Mouse (Mus musculus) ES-E14 (cell line): ENCODE data around the gene Dnaja3. TPM values are rescaled to one million over a fixed set of nuclear protein-coding genes. Genes with fewer than 3 reads are reported as not detected.
A peak's percentile ranks its signal among the peaks of the same experiment; 100 is the strongest.

Source experiments
- DNase-seq: peaks from one replicate; pipeline ENCODE4 v3.0.0-alpha.2; 2013; ENCODE audit warnings: low read depth, low spot score
- H3K27ac ChIP-seq: 2 replicates; pipeline ENCODE4 v1.5.1; 2012; ENCODE audit warnings: low read depth, mild to moderate bottlenecking, low read length, moderate library complexity, mixed read lengths; ENCODE audit not compliant: poor library complexity, insufficient read depth, severe bottlenecking
- H3K36me3 ChIP-seq: 2 replicates; pipeline ENCODE4 v1.6.1; 2012; ENCODE audit warnings: mild to moderate bottlenecking, low read length, moderate library complexity, mixed read lengths; ENCODE audit not compliant: control insufficient read depth, poor library complexity, insufficient read depth, severe bottlenecking
- H3K4me1 ChIP-seq, 2 experiments: fragments of 150-350 bp in 1 of 2; sonication (generic) in 1 of 2; 2 replicates each; pipeline ENCODE4 v1.6.1; 2012; ENCODE audit warnings: low read length in 2 of 2, mild to moderate bottlenecking in 1 of 2, mixed read lengths in 1 of 2; ENCODE audit not compliant: control insufficient read depth in 2 of 2, insufficient read depth in 2 of 2, poor library complexity in 1 of 2
- H3K4me3 ChIP-seq, 2 experiments: fragments of 150-350 bp in 1 of 2; sonication (generic) in 1 of 2; 2 replicates each; pipeline ENCODE4 v1.5.1; 2012; ENCODE audit warnings: low read length in 2 of 2, low read depth in 1 of 2, mild to moderate bottlenecking in 1 of 2, mixed read lengths in 1 of 2; ENCODE audit not compliant: insufficient read depth in 1 of 2, poor library complexity in 1 of 2, severe bottlenecking in 1 of 2
- H3K9ac ChIP-seq: 2 replicates; pipeline ENCODE4 v1.6.1; 2012; ENCODE audit warnings: low read depth, mild to moderate bottlenecking, low read length, mixed read lengths; ENCODE audit not compliant: poor library complexity, insufficient read depth, severe bottlenecking
- H3K9me3 ChIP-seq: fragments of 150-350 bp; sonication (generic); 2 replicates; pipeline ENCODE4 v1.6.1; 2012; ENCODE audit warnings: low read depth, mild to moderate bottlenecking, low read length; ENCODE audit not compliant: control insufficient read depth, insufficient read depth
- CHD2 ChIP-seq: IDR thresholded peaks from 2 replicates; pipeline ENCODE4 v1.6.1; 2014; ENCODE audit warnings: mild to moderate bottlenecking, low read depth, low read length, inconsistent platforms
- HCFC1 ChIP-seq: IDR thresholded peaks from 2 replicates; pipeline ENCODE4 v1.6.1; 2012; ENCODE audit warnings: low read length, inconsistent platforms, borderline replicate concordance; ENCODE audit not compliant: insufficient read depth
- MAFK ChIP-seq: IDR thresholded peaks from 2 replicates; pipeline ENCODE4 v1.6.1; 2014; ENCODE audit warnings: mild to moderate bottlenecking, low read depth, low read length, inconsistent platforms; ENCODE audit not compliant: insufficient read depth
- ZC3H11A ChIP-seq: IDR thresholded peaks from 2 replicates; pipeline ENCODE4 v1.6.1; 2012; ENCODE audit warnings: low read depth, mild to moderate bottlenecking, inconsistent platforms, low read length, borderline replicate concordance
- ZNF384 ChIP-seq: IDR thresholded peaks from 2 replicates; pipeline ENCODE4 v1.6.1; 2012; ENCODE audit warnings: low read depth, low read length, inconsistent platforms
- in situ Hi-C, 2 experiments: fragments of 600-800 bp; cut with MboI; formaldehyde crosslinking; loops; one replicate each; pipeline ENCODE4 v1.15.1; 2025; ENCODE audit warnings: low sequenced_read_pairs in 2 of 2, inconsistent platforms in 1 of 2; ENCODE audit not compliant: unreplicated experiment in 2 of 2
- total RNA-seq: library from RNA; depleted of rRNA; stranded (reverse); fragments of 300-350 nt; gene quantifications from 2 replicates; pipeline ENCODE4 v1.2.3, GENCODE M21; 2012

Gene Dnaja3
- total RNA-seq, 1 experiment: 53.2 TPM

DNA sequence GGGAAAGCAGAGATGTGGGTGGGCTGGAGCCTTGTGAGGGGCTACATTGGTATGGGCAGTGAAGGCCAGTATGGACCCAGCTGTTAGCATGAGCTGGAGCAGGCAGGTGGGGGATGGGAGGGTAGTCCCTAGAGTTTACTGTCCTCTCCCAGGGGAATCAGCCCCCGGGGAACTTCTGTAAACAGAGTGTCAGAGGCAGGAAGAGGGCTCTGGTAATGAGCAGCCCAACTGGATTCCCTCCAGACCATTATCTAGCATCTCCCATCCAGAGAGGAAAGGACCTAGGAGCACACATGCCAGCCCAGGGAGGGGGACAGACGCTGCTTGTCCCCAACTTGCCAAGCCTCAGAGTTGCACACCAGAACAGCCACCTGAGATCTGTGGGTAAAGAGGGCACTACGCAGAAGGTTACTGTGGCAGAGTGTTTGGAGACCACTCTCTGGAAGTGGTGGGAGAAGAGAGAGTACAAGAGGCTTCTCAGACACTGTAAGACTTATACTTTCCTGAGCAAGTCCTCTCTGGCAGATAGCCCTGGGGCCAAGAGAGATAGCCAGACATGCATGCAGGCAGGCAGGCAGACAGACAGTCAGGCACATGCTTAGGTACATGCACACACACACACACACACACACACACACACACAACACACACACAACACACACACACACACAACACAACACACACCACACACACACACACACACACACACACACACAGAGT, 1.5 kb downstream of the Dnaja3 start:
- in situ Hi-C loops: no loop called here
- Histone ChIP-seq H3K9me3 (no peaks in the 10 kb centered on the region), H3K36me3 (no peaks in the 10 kb centered on the region), H3K4me1 (peaks cover 0 to 11% of the 10 kb centered on the region in 2 experiments; a peak in 1 of 4 replicates), H3K9ac (no peak overlapping the region), H3K27ac (no peak overlapping the region), H3K4me3 (no peak overlapping the region)
- TF ChIP-seq ZC3H11A (no peak), HCFC1 (no peak), CHD2 (no peak), ZNF384 (no peak), MAFK (no peak)
- no peak for DNase-seq

DNA sequence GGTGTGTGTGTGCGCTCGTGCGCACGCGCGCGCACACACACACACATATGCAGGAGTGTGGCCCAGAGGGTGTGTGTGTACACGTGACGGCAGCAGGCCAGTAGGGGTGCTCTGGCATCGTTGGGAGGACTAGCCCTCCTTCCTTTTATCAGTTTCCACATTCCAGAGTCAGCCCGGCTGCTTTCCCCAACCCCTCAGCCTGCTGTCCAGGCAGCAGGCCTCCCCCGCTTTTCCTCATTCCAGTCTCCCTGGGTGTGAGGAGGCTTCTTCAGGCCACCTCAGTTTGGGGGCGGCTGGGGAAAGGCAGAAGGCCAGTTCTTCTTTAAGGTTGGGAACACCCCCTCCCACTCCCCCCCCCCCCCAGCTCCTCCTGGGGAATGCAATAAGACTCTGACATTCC, 2.4 kb downstream of the Dnaja3 start:
- in situ Hi-C loops: no loop called here
- Histone ChIP-seq H3K36me3 (no peaks in the 10 kb centered on the region), H3K9me3 (no peaks in the 10 kb centered on the region), H3K4me1 (peaks cover 0 to 11% of the 10 kb centered on the region in 2 experiments; a peak in 1 of 4 replicates), H3K4me3 (no peak overlapping the region), H3K9ac (no peak overlapping the region), H3K27ac (no peak overlapping the region)
- DNase-seq: no peak
- TF ChIP-seq MAFK: no peak
- no peak for TF ChIP-seq HCFC1
- TF ChIP-seq ZC3H11A: no peak
- TF ChIP-seq CHD2: no peak
- TF ChIP-seq ZNF384: no peak

DNA sequence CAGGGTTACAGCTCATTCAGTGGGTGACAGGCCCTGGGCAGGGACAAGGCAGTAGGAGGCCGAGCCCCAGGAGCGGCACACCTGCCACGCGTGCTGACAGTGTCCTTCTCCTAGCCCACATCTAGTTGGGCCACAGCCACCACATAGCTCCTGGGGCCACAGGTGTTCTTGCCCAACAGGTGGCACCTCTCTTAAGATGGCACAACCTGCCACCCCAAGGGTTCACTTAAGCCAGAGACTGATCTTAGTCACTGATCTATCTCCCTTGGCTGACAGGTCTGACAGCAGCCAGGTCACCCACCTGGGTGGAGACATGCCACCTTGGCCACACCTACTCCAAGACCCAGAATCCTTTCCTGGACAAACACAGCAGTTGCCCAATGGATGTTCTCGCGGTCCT, 3.1 kb downstream of the Dnaja3 start:
- Histone ChIP-seq H3K9ac (no peak overlapping the region), H3K27ac (no peak overlapping the region), H3K4me3 (no peak overlapping the region), H3K36me3 (no peaks in the 10 kb centered on the region), H3K9me3 (no peaks in the 10 kb centered on the region), H3K4me1 (peaks cover 0 to 11% of the 10 kb centered on the region in 2 experiments; a peak in 1 of 4 replicates)
- TF ChIP-seq HCFC1 (no peak), ZC3H11A (no peak), MAFK (no peak), ZNF384 (no peak), CHD2 (no peak)
- DNase-seq: no peak
- in situ Hi-C loops: no loop called here

DNA sequence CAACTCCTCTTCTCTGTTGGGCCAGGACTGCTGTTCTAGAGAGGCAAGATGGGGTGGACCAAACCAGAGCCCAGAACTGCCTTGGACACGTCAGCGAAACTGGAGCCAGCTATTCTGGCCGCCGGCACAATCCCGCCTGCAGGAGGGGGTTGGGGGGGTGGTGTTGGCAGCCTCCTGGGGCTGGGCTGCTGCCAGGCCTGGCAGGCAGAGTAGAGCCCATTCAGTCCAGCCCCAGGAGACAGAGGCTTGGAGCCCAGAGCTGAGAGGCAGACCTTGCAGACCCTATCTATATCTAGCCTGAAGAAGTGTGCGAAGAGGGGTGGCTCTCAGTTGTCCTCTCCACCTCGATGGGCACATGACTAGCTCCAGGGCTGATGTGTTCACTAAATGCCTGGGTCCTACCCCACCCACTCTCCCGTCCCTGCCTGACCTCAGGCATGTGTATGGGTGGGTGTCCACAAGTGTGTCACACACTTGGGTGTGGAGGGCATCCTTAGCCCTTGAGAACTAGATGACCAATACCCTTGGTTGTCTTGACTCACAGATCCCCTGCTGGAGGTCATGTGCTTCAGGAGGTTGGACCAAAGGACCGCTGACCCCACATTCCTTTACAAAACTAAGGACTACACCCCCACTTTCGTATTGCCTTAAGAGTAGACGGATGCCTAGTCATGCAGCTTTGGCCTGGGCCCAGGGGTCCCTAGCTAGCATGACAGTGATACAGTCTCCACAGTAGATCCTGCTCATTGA, 4.1 kb downstream of the Dnaja3 start:
- in situ Hi-C loops: no loop called here
- Histone ChIP-seq H3K36me3 (no peaks in the 10 kb centered on the region; the same call in 1 of the 2 replicates), H3K27ac (peak overlapping the region; percentile 24; the same call in 1 of the 2 replicates), H3K4me3 (no peak overlapping the region), H3K9ac (no peak overlapping the region), H3K9me3 (no peaks in the 10 kb centered on the region), H3K4me1 (peaks cover 0 to 16% of the 10 kb centered on the region in 2 experiments; a peak in 1 of 4 replicates)
- no peak for DNase-seq
- no peak for TF ChIP-seq ZNF384
- no peak for TF ChIP-seq HCFC1
- no peak for TF ChIP-seq MAFK
- TF ChIP-seq CHD2: no peak
- no peak for TF ChIP-seq ZC3H11A
